Mouse (Mus musculus) intestine, embryonic 16.5 days (tissue): ENCODE measurements at regions not wholly inside any gene's neighbourhood (a gene's known extent, or its start where the extent isn't known, plus 50 kb on each side); places are given as distances from the start of the nearest gene placed in this dataset.

Experiments
- ATAC-seq: fragments of 200-750 bp; cut with Nextera tagmentation; 2 replicates; pipeline ENCODE4 v1.8.0; 2017; ENCODE audit warnings: moderate TSS enrichment, moderate library complexity
- H3K27ac ChIP-seq: fragments of 300-500 bp; sonication (generic); 2 replicates; pipeline ENCODE4 v1.5.1; 2014; ENCODE audit warnings: mild to moderate bottlenecking, low read length
- H3K27me3 ChIP-seq: fragments of 300-500 bp; sonication (generic); replicated peaks from 2 replicates; pipeline ENCODE4 v1.6.1; 2014; ENCODE audit warnings: low read length, control low read depth, mixed read lengths; ENCODE audit not compliant: control insufficient read depth, insufficient read depth
- H3K36me3 ChIP-seq: fragments of 300-500 bp; sonication (generic); 2 replicates; pipeline ENCODE4 v1.6.1; 2014; ENCODE audit warnings: low read length, control low read depth; ENCODE audit not compliant: control insufficient read depth, insufficient read depth
- H3K4me1 ChIP-seq: fragments of 300-500 bp; sonication (generic); 2 replicates; pipeline ENCODE4 v1.6.1; 2014; ENCODE audit warnings: low read length, control low read depth, mixed read lengths; ENCODE audit not compliant: control insufficient read depth, insufficient read depth
- H3K4me2 ChIP-seq: fragments of 300-500 bp; sonication (generic); 2 replicates; pipeline ENCODE4 v1.6.1; 2014; ENCODE audit warnings: low read depth, low read length, control low read depth
- H3K4me3 ChIP-seq: fragments of 300-500 bp; sonication (generic); 2 replicates; pipeline ENCODE4 v1.5.1; 2014; ENCODE audit warnings: mild to moderate bottlenecking, low read length
- H3K9ac ChIP-seq: fragments of 300-500 bp; sonication (generic); 2 replicates; pipeline ENCODE4 v1.6.1; 2014; ENCODE audit warnings: low read depth, low read length
- H3K9me3 ChIP-seq: fragments of 300-500 bp; sonication (generic); 2 replicates; pipeline ENCODE4 v1.6.1; 2016; ENCODE audit warnings: low read length, control low read depth; ENCODE audit not compliant: control insufficient read depth
- WGBS: fragments of 180-500 bp; shearing (Covaris S2); extraction: QIAGEN DNeasy Blood & Tissue Kit; methylation state at CpG from one replicate; pipeline ENCODE4 v1.1.7; 2014; 5-methylcytosine and 5-hydroxymethylcytosine counted together

DNA sequence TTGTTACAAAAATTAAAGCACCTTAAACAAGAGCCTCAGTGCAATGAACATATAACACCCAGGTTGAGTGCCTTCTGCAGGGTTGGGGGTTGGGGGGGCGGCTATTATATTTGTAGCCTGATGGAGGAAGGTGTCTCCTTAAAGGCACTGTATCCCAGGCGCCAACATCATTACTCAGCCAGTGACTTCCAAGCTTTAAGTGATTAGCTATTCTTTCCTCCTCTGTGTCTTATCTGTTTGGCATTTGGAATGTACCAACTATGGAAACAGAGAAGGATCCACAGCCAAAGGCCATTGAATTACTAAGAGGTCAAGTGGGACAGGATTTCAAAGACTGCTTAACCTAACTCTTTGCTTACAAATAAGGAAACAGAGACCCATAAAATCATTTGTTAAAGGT lies 373.9 kb upstream of the Cd180 start:
- no peaks in the 10 kb centered on the region for H3K4me1 ChIP-seq
- no peak for ATAC-seq
- no peak overlapping the region for H3K4me2 ChIP-seq
- H3K9ac ChIP-seq: no peak overlapping the region
- H3K36me3 ChIP-seq: no peaks in the 10 kb centered on the region
- H3K9me3 ChIP-seq: no peaks in the 10 kb centered on the region
- H3K27ac ChIP-seq: no peak overlapping the region
- H3K27me3 ChIP-seq: no peaks in the 10 kb centered on the region
- 69% methylated on average over 2 of the region's 2 CpGs for WGBS
- H3K4me3 ChIP-seq: no peak overlapping the region

DNA sequence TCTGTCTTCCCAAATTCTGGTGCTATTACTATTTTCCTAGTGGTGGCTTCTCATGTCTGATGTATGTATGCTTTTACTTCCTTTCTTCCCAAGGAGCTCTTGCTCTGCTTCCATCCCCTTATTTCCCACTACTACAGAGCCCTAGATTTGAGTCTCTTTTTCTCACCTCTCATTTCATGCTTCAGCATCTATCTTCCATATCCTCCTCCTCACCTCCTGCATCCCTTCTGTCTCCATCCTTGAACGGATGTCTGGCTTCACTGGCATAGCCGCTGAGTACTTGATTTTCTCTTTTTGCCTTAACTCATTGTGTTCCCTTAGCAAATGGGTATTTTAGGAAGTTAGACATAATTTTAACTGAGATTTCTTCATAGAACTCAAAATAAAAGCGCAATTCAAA lies 369.5 kb upstream of the Cd180 start:
- 89% methylated on average over 3 of the region's 3 CpGs for WGBS

DNA sequence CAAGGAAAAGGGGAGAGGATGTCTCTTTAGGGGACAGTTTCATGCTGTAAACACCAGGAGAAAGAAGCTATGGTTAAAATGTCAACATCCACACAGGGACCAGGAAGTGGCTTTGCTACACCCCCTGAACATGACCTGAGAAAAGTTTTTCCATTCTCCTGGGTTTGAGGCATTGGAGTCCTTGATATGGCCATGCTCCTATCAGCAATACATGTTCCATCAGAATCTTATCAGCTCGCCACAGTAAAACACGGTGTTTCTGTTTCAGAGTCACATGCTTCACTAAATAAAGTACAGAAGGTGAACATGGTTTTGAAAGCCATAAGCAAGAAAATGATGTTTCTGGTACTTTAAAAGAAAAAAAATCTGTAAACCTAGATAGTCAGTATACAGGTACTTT lies 367.4 kb upstream of the Cd180 start:
- no peaks in the 10 kb centered on the region for H3K4me1 ChIP-seq
- H3K27me3 ChIP-seq: no peaks in the 10 kb centered on the region
- 56% methylated on average over 2 of the region's 2 CpGs for WGBS
- ATAC-seq: peak; percentile 42; the same call in 1 of the 2 replicates
- H3K4me3 ChIP-seq: no peak overlapping the region
- no peak overlapping the region for H3K4me2 ChIP-seq
- H3K27ac ChIP-seq: no peak overlapping the region
- no peak overlapping the region for H3K9ac ChIP-seq
- no peaks in the 10 kb centered on the region for H3K9me3 ChIP-seq
- H3K36me3 ChIP-seq: no peaks in the 10 kb centered on the region

More for the DNA sequence above, 369.5 kb upstream of the Cd180 start:
- Histone ChIP-seq H3K9me3 (no peaks in the 10 kb centered on the region), H3K9ac (no peak overlapping the region), H3K4me1 (no peaks in the 10 kb centered on the region), H3K36me3 (no peaks in the 10 kb centered on the region), H3K27me3 (no peaks in the 10 kb centered on the region), H3K4me2 (no peak overlapping the region), H3K4me3 (no peak overlapping the region), H3K27ac (no peak overlapping the region)
- ATAC-seq: no peak

DNA sequence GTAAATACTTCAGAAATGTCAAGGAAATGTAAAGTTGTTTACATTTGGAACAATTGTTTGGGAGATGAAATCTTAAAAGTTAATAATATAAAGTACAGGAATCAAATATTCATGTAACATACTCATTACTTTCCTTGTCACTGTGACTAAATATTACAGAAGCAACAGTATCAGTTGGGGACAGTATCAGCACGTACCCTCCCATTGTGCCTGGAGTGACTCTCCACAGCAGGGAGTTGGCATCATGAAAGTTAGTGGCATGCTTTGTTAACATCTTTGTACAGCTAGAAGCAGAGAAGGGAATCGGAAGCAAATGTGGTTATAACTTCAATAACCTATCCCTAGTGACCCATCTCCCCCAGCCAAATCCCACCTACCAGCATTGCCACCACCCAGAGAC lies 366.8 kb upstream of the Cd180 start:
- Histone ChIP-seq H3K27ac (no peak overlapping the region), H3K4me3 (no peak overlapping the region), H3K9me3 (no peaks in the 10 kb centered on the region), H3K4me1 (no peaks in the 10 kb centered on the region), H3K27me3 (no peaks in the 10 kb centered on the region), H3K36me3 (no peaks in the 10 kb centered on the region), H3K4me2 (no peak overlapping the region), H3K9ac (no peak overlapping the region)
- no peak for ATAC-seq
- 76% methylated on average over 2 of the region's 2 CpGs for WGBS

DNA sequence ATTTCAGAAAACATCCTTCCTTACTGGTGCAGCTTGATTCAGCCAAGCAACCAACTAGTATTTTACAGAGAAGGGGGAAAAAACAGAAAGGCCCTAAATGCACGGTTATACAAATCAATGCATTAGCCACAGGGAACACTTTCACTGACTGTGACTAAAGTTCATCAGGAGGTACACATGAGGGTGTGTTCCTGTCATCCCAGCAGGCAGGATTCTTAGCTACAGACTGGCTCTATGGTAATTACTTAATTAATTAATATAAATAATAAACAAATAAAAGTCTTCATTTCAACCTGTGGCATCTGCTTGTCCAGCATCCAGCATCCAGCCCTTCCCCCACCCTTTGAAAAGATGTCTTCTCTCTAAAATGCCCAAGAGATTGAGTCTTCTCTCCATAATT lies 359.7 kb upstream of the Cd180 start:
- no peak overlapping the region for H3K27ac ChIP-seq
- no peak for ATAC-seq
- H3K4me2 ChIP-seq: no peak overlapping the region
- H3K9ac ChIP-seq: no peak overlapping the region
- H3K4me1 ChIP-seq: peaks cover 5% of the 10 kb centered on the region; the same call in 1 of the 2 replicates
- no peaks in the 10 kb centered on the region for H3K27me3 ChIP-seq
- no peaks in the 10 kb centered on the region for H3K9me3 ChIP-seq
- H3K36me3 ChIP-seq: no peaks in the 10 kb centered on the region
- WGBS: 41% methylated on average over 1 of the region's 1 CpGs
- H3K4me3 ChIP-seq: no peak overlapping the region

DNA sequence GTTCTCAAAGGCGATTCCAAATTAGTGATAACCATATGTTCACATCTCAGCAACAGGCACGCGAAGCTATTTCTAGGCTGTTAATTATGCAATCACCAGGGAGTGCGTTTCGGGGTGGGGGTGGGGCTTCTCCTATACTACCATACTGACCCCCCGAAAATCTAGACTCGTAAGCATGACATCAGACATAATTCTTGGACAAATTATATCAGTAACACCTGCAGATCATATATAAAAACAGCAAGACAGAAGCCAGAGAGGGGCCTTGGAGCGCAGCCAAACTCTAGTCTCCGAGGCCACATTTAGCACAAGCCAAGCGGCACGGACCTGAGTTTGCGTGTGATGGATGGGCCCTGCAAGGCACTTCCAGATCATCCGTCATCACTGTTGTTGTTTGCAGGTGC lies 359.2 kb upstream of the Cd180 start:
- H3K4me1 ChIP-seq: peaks cover 5% of the 10 kb centered on the region; the same call in 1 of the 2 replicates
- H3K27ac ChIP-seq: no peak overlapping the region
- 34% methylated on average over 13 of the region's 13 CpGs for WGBS
- no peaks in the 10 kb centered on the region for H3K36me3 ChIP-seq
- ATAC-seq: no peak
- H3K9ac ChIP-seq: no peak overlapping the region
- no peaks in the 10 kb centered on the region for H3K9me3 ChIP-seq
- peak overlapping the region; percentile 14; the same call in 1 of the 2 replicates for H3K4me2 ChIP-seq
- no peak overlapping the region for H3K4me3 ChIP-seq
- H3K27me3 ChIP-seq: no peaks in the 10 kb centered on the region

DNA sequence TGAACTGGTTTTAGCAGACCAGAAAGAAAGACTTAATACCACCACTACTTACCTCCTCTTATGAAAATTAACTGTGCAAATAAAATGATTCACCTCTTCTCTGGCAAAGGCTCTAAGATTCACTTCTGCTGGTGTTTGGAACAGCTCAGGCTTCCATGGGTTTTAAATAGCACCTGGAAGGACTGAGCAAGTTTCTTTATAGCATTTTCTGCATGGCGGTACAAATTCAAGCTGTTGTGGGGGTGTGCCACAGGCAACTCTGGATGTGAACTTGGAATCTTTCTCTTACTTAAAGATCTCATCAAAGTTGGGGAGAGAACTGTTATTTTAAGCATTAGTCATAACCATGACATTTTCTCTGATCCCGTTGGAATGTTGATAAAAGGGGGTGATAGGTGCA lies 350.1 kb upstream of the Cd180 start:
- no peak overlapping the region for H3K4me3 ChIP-seq
- 83% methylated on average over 2 of the region's 2 CpGs for WGBS
- no peaks in the 10 kb centered on the region for H3K27me3 ChIP-seq
- no peaks in the 10 kb centered on the region for H3K9me3 ChIP-seq
- H3K4me2 ChIP-seq: no peak overlapping the region
- no peak overlapping the region for H3K27ac ChIP-seq
- no peak for ATAC-seq
- no peaks in the 10 kb centered on the region for H3K36me3 ChIP-seq
- H3K9ac ChIP-seq: no peak overlapping the region
- H3K4me1 ChIP-seq: no peaks in the 10 kb centered on the region

DNA sequence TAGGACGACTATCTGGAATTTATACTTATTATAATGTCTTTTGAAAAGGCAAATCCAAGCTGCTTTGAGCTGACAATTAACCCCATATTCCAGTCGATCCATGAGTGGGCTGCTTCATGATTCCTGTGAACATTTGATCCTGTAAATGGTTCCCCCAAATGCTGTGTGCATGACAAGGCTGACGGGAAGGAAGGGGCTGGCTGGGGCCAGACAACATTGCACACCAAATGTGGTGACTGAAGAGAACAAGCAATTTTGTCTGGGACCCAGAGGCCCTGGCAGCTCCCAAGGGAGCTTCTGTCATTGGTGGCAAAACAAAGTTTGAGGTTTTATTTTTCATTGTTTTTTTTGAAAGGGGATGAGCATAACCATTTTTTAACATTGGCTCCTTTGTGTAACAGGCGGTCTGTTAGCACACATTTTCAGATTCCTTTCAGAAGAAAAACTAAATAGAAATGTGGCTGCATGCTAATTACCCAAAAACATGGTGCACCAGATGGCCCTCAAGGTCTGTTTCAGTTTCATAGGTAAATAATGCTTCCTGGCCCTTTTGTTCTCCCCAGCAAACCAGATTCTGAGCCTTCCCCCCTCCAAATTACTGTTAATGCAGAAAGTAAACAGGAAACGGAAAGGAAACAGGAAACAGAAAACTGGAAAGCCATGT lies 348.6 kb upstream of the Cd180 start:
- Histone ChIP-seq H3K36me3 (no peaks in the 10 kb centered on the region), H3K9me3 (no peaks in the 10 kb centered on the region), H3K27ac (no peak overlapping the region), H3K27me3 (no peaks in the 10 kb centered on the region), H3K9ac (no peak overlapping the region), H3K4me2 (no peak overlapping the region), H3K4me1 (no peaks in the 10 kb centered on the region), H3K4me3 (no peak overlapping the region)
- WGBS: 76% methylated on average over 5 of the region's 5 CpGs
- ATAC-seq: no peak

DNA sequence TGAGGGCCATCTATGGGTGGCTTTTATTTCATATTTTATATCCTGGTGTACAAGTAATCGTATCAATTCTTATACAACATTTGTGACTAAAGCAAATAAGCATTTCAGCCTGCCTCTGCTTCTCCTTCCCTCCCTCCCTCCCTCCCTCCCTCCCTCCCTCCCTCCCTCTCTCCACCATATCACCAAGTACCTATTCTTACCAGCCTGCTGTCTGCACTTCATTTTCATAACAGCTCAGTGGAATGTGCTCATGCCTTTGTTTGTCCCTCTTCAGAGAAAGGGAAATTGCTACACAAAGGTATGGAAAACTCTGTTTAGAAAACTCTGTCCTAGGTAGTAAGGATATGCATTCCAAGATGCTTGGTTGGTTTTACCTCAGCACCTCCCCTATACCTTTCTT lies 343.9 kb upstream of the Cd180 start:
- Histone ChIP-seq H3K27me3 (no peaks in the 10 kb centered on the region), H3K4me3 (no peak overlapping the region), H3K27ac (no peak overlapping the region), H3K9ac (no peak overlapping the region), H3K9me3 (no peaks in the 10 kb centered on the region), H3K4me2 (no peak overlapping the region), H3K36me3 (no peaks in the 10 kb centered on the region), H3K4me1 (no peaks in the 10 kb centered on the region)
- 90% methylated on average over 1 of the region's 1 CpGs for WGBS
- no peak for ATAC-seq
